Mouse (Mus musculus) liver, embryonic 15.5 days (tissue): ENCODE data around the gene Bcl6. TPM values are rescaled to one million over a fixed set of nuclear protein-coding genes. Genes with fewer than 3 reads are reported as not detected.

Source experiments
- ATAC-seq: fragments of 200-750 bp; cut with Nextera tagmentation; 2 replicates; pipeline ENCODE4 v1.8.0; 2017; ENCODE audit warnings: moderate number of reproducible peaks, mild to moderate bottlenecking, moderate library complexity; ENCODE audit not compliant: insufficient read depth
- H3K27ac ChIP-seq: fragments of 300-500 bp; sonication (generic); replicated peaks from 2 replicates; pipeline ENCODE4 v1.5.1; 2015; ENCODE audit warnings: mild to moderate bottlenecking, inconsistent platforms
- H3K27me3 ChIP-seq: fragments of 300-500 bp; sonication (generic); 2 replicates; pipeline ENCODE4 v1.6.1; 2015; ENCODE audit warnings: mild to moderate bottlenecking, inconsistent platforms
- H3K36me3 ChIP-seq: fragments of 300-500 bp; sonication (generic); replicated peaks from 2 replicates; pipeline ENCODE4 v1.6.1; 2015; ENCODE audit warnings: moderate library complexity, mild to moderate bottlenecking, inconsistent platforms
- H3K4me1 ChIP-seq: fragments of 300-500 bp; sonication (generic); replicated peaks from 2 replicates; pipeline ENCODE4 v1.6.1; 2015; ENCODE audit warnings: inconsistent platforms
- H3K4me2 ChIP-seq: fragments of 300-500 bp; sonication (generic); 2 replicates; pipeline ENCODE4 v1.6.1; 2015; ENCODE audit warnings: moderate library complexity, mild to moderate bottlenecking, inconsistent platforms
- H3K4me3 ChIP-seq: fragments of 300-500 bp; sonication (generic); replicated peaks from 2 replicates; pipeline ENCODE4 v1.5.1; 2015; ENCODE audit warnings: mild to moderate bottlenecking, inconsistent platforms
- H3K9ac ChIP-seq: fragments of 300-500 bp; sonication (generic); 2 replicates; pipeline ENCODE4 v1.6.1; 2015; ENCODE audit warnings: moderate library complexity, mild to moderate bottlenecking, inconsistent platforms
- H3K9me3 ChIP-seq: fragments of 300-500 bp; sonication (generic); replicated peaks from 2 replicates; pipeline ENCODE4 v1.6.1; 2016; ENCODE audit warnings: inconsistent platforms
- WGBS: fragments of 180-500 bp; shearing (Covaris S2); methylation state at CpG from one replicate; pipeline ENCODE4 v1.1.7; 2015; ENCODE audit warnings: mixed read lengths; ENCODE audit not compliant: insufficient replicate concordance; 5-methylcytosine and 5-hydroxymethylcytosine counted together
- polyA plus RNA-seq: library from polyadenylated mRNA; unstranded; fragments of >200 nt; fragmentation: Nextera tagmentation; extraction: Ambion mirVana; gene quantifications from 2 replicates; pipeline ENCODE4 v1.2.1, GENCODE M21; 2015

The Bcl6 gene
- polyA plus RNA-seq, 1 experiment from 2014 or later = 0.25 TPM

- H3K27me3 ChIP-seq = peaks cover 92% of the 10 kb centered on the region
- H3K27ac ChIP-seq = no peak overlapping the region
- WGBS = under 1% methylated on average over 33 of the region's 33 CpGs
- H3K9me3 ChIP-seq = no peaks in the 10 kb centered on the region
- H3K4me3 ChIP-seq = peak overlapping the region; percentile 39
- peak overlapping the region; percentile 65 for H3K4me2 ChIP-seq
- no peaks in the 10 kb centered on the region for H3K36me3 ChIP-seq
- no peak overlapping the region for H3K9ac ChIP-seq
- no peak for ATAC-seq
- peaks cover 28% of the 10 kb centered on the region for H3K4me1 ChIP-seq
These were observed 5.6 kb downstream of the Bcl6 start for GRCm38 (mm10) chr16:23982891-23983588.

- peak overlapping the region; percentile 39 for H3K4me3 ChIP-seq
- H3K9ac ChIP-seq = no peak overlapping the region
- no peak overlapping the region for H3K27ac ChIP-seq
- WGBS = 3% methylated on average over 28 of the region's 28 CpGs
- peaks cover 22% of the 10 kb centered on the region for H3K4me1 ChIP-seq
- peak overlapping the region; percentile 65 for H3K4me2 ChIP-seq
- ATAC-seq = peak; percentile 41; the same call in 1 of the 2 replicates
- H3K9me3 ChIP-seq = no peaks in the 10 kb centered on the region
- peaks cover 86% of the 10 kb centered on the region for H3K27me3 ChIP-seq
- H3K36me3 ChIP-seq = no peaks in the 10 kb centered on the region
These were observed 6.5 kb downstream of the Bcl6 start for GRCm38 (mm10) chr16:23981925-23982851.

GRCm38 (mm10) chr16:23980991-23981720, 7.5 kb downstream of the Bcl6 start:
- no peak overlapping the region for H3K27ac ChIP-seq

GRCm38 (mm10) chr16:23980201-23980870, 8.3 kb downstream of the Bcl6 start:
- H3K4me3 ChIP-seq = peak overlapping the region; percentile 40; the same call in 1 of the 2 replicates
- no peak for ATAC-seq
- WGBS = 9% methylated on average over 11 of the region's 11 CpGs
- no peaks in the 10 kb centered on the region for H3K9me3 ChIP-seq
- H3K4me1 ChIP-seq = peaks cover 22% of the 10 kb centered on the region
- peak overlapping the region; percentile 65 for H3K4me2 ChIP-seq
- no peak overlapping the region for H3K27ac ChIP-seq
- H3K27me3 ChIP-seq = peaks cover 67% of the 10 kb centered on the region
- no peak overlapping the region for H3K9ac ChIP-seq
- H3K36me3 ChIP-seq = no peaks in the 10 kb centered on the region

More at GRCm38 (mm10) chr16:23980991-23981720, 7.5 kb downstream of the Bcl6 start:
- Histone ChIP-seq H3K27me3 (peaks cover 75% of the 10 kb centered on the region), H3K4me2 (peak overlapping the region; percentile 65), H3K4me3 (peak overlapping the region; percentile 40), H3K9ac (no peak overlapping the region), H3K4me1 (peaks cover 22% of the 10 kb centered on the region), H3K9me3 (no peaks in the 10 kb centered on the region), H3K36me3 (no peaks in the 10 kb centered on the region)
- ATAC-seq = no peak
- WGBS = under 1% methylated on average over 32 of the region's 32 CpGs

GRCm38 (mm10) chr16:23979446-23979845, 9.2 kb downstream of the Bcl6 start:
- Histone ChIP-seq H3K4me3 (no peak overlapping the region), H3K9ac (no peak overlapping the region), H3K36me3 (no peaks in the 10 kb centered on the region), H3K27me3 (peaks cover 58% of the 10 kb centered on the region), H3K4me1 (peaks cover 22% of the 10 kb centered on the region), H3K9me3 (no peaks in the 10 kb centered on the region), H3K27ac (no peak overlapping the region), H3K4me2 (no peak overlapping the region)
- 72% methylated on average over 9 of the region's 9 CpGs for WGBS
- no peak for ATAC-seq

- WGBS = 58% methylated on average over 4 of the region's 4 CpGs
- ATAC-seq = no peak
- Histone ChIP-seq H3K9me3 (no peaks in the 10 kb centered on the region), H3K4me3 (no peak overlapping the region), H3K4me1 (peaks cover 18% of the 10 kb centered on the region), H3K4me2 (no peak overlapping the region), H3K27ac (no peak overlapping the region), H3K27me3 (peaks cover 49% of the 10 kb centered on the region), H3K36me3 (no peaks in the 10 kb centered on the region), H3K9ac (no peak overlapping the region)
These were observed 10.2 kb downstream of the Bcl6 start for GRCm38 (mm10) chr16:23978495-23978894.

GRCm38 (mm10) chr16:23977732-23978131, 10.9 kb downstream of the Bcl6 start:
- Histone ChIP-seq H3K4me2 (no peak overlapping the region), H3K4me1 (peaks cover 17% of the 10 kb centered on the region), H3K27me3 (peaks cover 41% of the 10 kb centered on the region), H3K9ac (no peak overlapping the region), H3K9me3 (no peaks in the 10 kb centered on the region), H3K4me3 (no peak overlapping the region), H3K27ac (no peak overlapping the region), H3K36me3 (no peaks in the 10 kb centered on the region)
- no peak for ATAC-seq
- WGBS = 47% methylated on average over 3 of the region's 3 CpGs

- Histone ChIP-seq H3K9ac (no peak overlapping the region), H3K4me1 (peaks cover 10% of the 10 kb centered on the region), H3K9me3 (no peaks in the 10 kb centered on the region), H3K27ac (no peak overlapping the region), H3K4me2 (no peak overlapping the region), H3K27me3 (peaks cover 26% of the 10 kb centered on the region), H3K36me3 (no peaks in the 10 kb centered on the region), H3K4me3 (no peak overlapping the region)
- ATAC-seq = no peak
- WGBS = 69% methylated on average over 2 of the region's 2 CpGs
These were observed 12.5 kb downstream of the Bcl6 start for GRCm38 (mm10) chr16:23976196-23976595.

- no peak overlapping the region for H3K4me2 ChIP-seq
- H3K27me3 ChIP-seq = peaks cover 2% of the 10 kb centered on the region
- 60% methylated on average over 9 of the region's 9 CpGs for WGBS
- no peak overlapping the region for H3K27ac ChIP-seq
- H3K4me3 ChIP-seq = no peak overlapping the region
- H3K9ac ChIP-seq = no peak overlapping the region
- H3K4me1 ChIP-seq = no peaks in the 10 kb centered on the region
- ATAC-seq = no peak
- H3K36me3 ChIP-seq = no peaks in the 10 kb centered on the region
- no peaks in the 10 kb centered on the region for H3K9me3 ChIP-seq
These were observed 14.9 kb downstream of the Bcl6 start for GRCm38 (mm10) chr16:23973635-23974367.

GRCm38 (mm10) chr16:23972901-23973300, 15.8 kb downstream of the Bcl6 start:
- 63% methylated on average over 11 of the region's 11 CpGs for WGBS
- Histone ChIP-seq H3K27ac (no peak overlapping the region), H3K36me3 (0 out of 2 replicates have a peak, but pooled peaks cover 3% of the 10 kb centered on the region), H3K27me3 (peaks cover 2% of the 10 kb centered on the region), H3K4me2 (no peak overlapping the region), H3K9me3 (no peaks in the 10 kb centered on the region), H3K4me3 (no peak overlapping the region), H3K9ac (no peak overlapping the region), H3K4me1 (no peaks in the 10 kb centered on the region)
- no peak for ATAC-seq
